Mouse (Mus musculus) CH12.LX (cell line): ENCODE measurements at regions not wholly inside any gene's neighbourhood (a gene's known extent, or its start where the extent isn't known, plus 50 kb on each side); places are given as distances from the start of the nearest gene placed in this dataset.

ENCODE experiments used
- DNase-seq: peaks from one replicate; pipeline ENCODE4 v3.0.0-alpha.2; 2013; ENCODE audit errors: extremely low read depth
- H3K27ac ChIP-seq: 2 replicates; pipeline ENCODE4 v1.5.1; 2012; ENCODE audit warnings: low read depth, mild to moderate bottlenecking, control low read depth, moderate library complexity; ENCODE audit not compliant: insufficient read depth
- H3K27me3 ChIP-seq: replicated peaks from 2 replicates; pipeline ENCODE3; 2012; ENCODE audit warnings: inconsistent platforms
- H3K36me3 ChIP-seq, 2 experiments: replicated peaks in 1 of 2; 2 replicates each; pipeline versions ENCODE3 to v1.6.1; 2012; ENCODE audit warnings: inconsistent platforms in 1 of 2, low read length in 1 of 2, mild to moderate bottlenecking in 1 of 2, mixed read lengths in 1 of 2, moderate library complexity in 1 of 2; ENCODE audit not compliant: control insufficient read depth in 1 of 2, insufficient read depth in 1 of 2
- H3K4me1 ChIP-seq, 2 experiments: 2 replicates each; pipeline ENCODE4 v1.6.1; 2012; ENCODE audit warnings: inconsistent platforms in 1 of 2, moderate library complexity in 1 of 2; ENCODE audit not compliant: insufficient read depth in 2 of 2, control insufficient read depth in 1 of 2
- H3K4me2 ChIP-seq: 2 replicates; pipeline ENCODE4 v1.6.1; 2012; ENCODE audit warnings: low read depth, mild to moderate bottlenecking, control low read depth; ENCODE audit not compliant: poor library complexity, insufficient read depth, severe bottlenecking
- H3K4me3 ChIP-seq, 3 experiments: fragments of 150-350 bp in 1 of 3; sonication (generic) in 1 of 3; replicated peaks in 1 of 3; 2 replicates each; pipeline versions ENCODE3 to v1.5.1; 2011 to 2012; ENCODE audit warnings: low read depth in 2 of 3, low read length in 2 of 3, mild to moderate bottlenecking in 2 of 3, moderate library complexity in 2 of 3, control low read depth in 1 of 3, improper control_type of control experiment in 1 of 3, inconsistent platforms in 1 of 3, mixed read lengths in 1 of 3; ENCODE audit not compliant: poor library complexity in 1 of 3
- H3K79me2 ChIP-seq: replicated peaks from 2 replicates; pipeline ENCODE4 v1.6.1; 2012; ENCODE audit warnings: mild to moderate bottlenecking, moderate library complexity; ENCODE audit not compliant: control insufficient read depth, poor library complexity, insufficient read depth, severe bottlenecking; ENCODE audit errors: extremely low read depth
- H3K9ac ChIP-seq: 2 replicates; pipeline ENCODE4 v1.6.1; 2012; ENCODE audit warnings: low read depth, mild to moderate bottlenecking, control low read depth, moderate library complexity; ENCODE audit not compliant: insufficient read depth
- H3K9me3 ChIP-seq: replicated peaks from 2 replicates; pipeline ENCODE3; 2012; ENCODE audit warnings: low read length, inconsistent platforms, mixed read lengths
- BHLHE40 ChIP-seq: IDR thresholded peaks from 2 replicates; pipeline ENCODE4 v1.6.1; 2011; ENCODE audit warnings: mild to moderate bottlenecking, low read depth, low read length, improper control_type of control experiment
- CHD1 ChIP-seq: IDR thresholded peaks from 2 replicates; pipeline ENCODE4 v1.6.1; 2012; ENCODE audit warnings: low read depth, low read length, improper control_type of control experiment, inconsistent platforms
- CTCF ChIP-seq, 2 experiments: IDR thresholded peaks in 1 of 2; conservative IDR thresholded peaks in 1 of 2; 2 replicates each; pipeline ENCODE4 v1.5.1; 2011 to 2012; ENCODE audit warnings: low read depth in 2 of 2, low read length in 2 of 2, improper control_type of control experiment in 1 of 2, inconsistent platforms in 1 of 2, mild to moderate bottlenecking in 1 of 2, moderate library complexity in 1 of 2
- E2F4 ChIP-seq: IDR thresholded peaks from 2 replicates; pipeline ENCODE4 v1.6.1; 2011; ENCODE audit warnings: low read depth, low read length, improper control_type of control experiment; ENCODE audit not compliant: insufficient replicate concordance
- ELF1 ChIP-seq: IDR thresholded peaks from 2 replicates; pipeline ENCODE4 v1.6.1; 2014; ENCODE audit warnings: low read depth, mild to moderate bottlenecking, inconsistent platforms, low read length, improper control_type of control experiment
- EP300 ChIP-seq: IDR thresholded peaks from 2 replicates; pipeline ENCODE4 v1.6.1; 2011; ENCODE audit warnings: low read length, improper control_type of control experiment
- ETS1 ChIP-seq: conservative IDR thresholded peaks from 2 replicates; pipeline ENCODE4 v1.6.1; 2012; ENCODE audit warnings: low read depth, mild to moderate bottlenecking, inconsistent platforms, low read length, improper control_type of control experiment, moderate library complexity
- HCFC1 ChIP-seq: IDR thresholded peaks from 2 replicates; pipeline ENCODE4 v1.6.1; 2012; ENCODE audit warnings: low read depth, mild to moderate bottlenecking, inconsistent platforms, low read length, improper control_type of control experiment
- JUND ChIP-seq: conservative IDR thresholded peaks from 2 replicates; pipeline ENCODE4 v1.6.1; 2011; ENCODE audit warnings: low read depth, low read length, improper control_type of control experiment
- MAZ ChIP-seq: IDR thresholded peaks from 2 replicates; pipeline ENCODE4 v1.6.1; 2012; ENCODE audit warnings: low read depth, mild to moderate bottlenecking, inconsistent platforms, low read length, improper control_type of control experiment, moderate library complexity
- MEF2A ChIP-seq: IDR thresholded peaks from 2 replicates; pipeline ENCODE4 v1.6.1; 2014; ENCODE audit warnings: low read depth, mild to moderate bottlenecking, inconsistent platforms, low read length, improper control_type of control experiment, borderline replicate concordance
- NELFE ChIP-seq: IDR thresholded peaks from 2 replicates; pipeline ENCODE4 v1.6.1; 2011; ENCODE audit warnings: low read depth, low read length, improper control_type of control experiment
- PAX5 ChIP-seq: IDR thresholded peaks from 2 replicates; pipeline ENCODE4 v1.6.1; 2012; ENCODE audit warnings: low read length, inconsistent platforms, mixed read lengths
- POLR2AphosphoS2 ChIP-seq: IDR thresholded peaks from 2 replicates; pipeline ENCODE4 v1.6.1; 2011; ENCODE audit warnings: low read depth, low read length, improper control_type of control experiment
- RAD21 ChIP-seq: IDR thresholded peaks from 2 replicates; pipeline ENCODE4 v1.6.1; 2011; ENCODE audit warnings: low read depth, mild to moderate bottlenecking, low read length, improper control_type of control experiment, moderate library complexity
- SIN3A ChIP-seq: IDR thresholded peaks from 2 replicates; pipeline ENCODE4 v1.6.1; 2012; ENCODE audit warnings: low read length, improper control_type of control experiment, inconsistent platforms
- SMC3 ChIP-seq: IDR thresholded peaks from 2 replicates; pipeline ENCODE4 v1.6.1; 2011; ENCODE audit warnings: low read depth, low read length, improper control_type of control experiment
- TBP ChIP-seq: conservative IDR thresholded peaks from 2 replicates; pipeline ENCODE4 v1.6.1; 2011; ENCODE audit warnings: low read depth, low read length, improper control_type of control experiment
- TCF12 ChIP-seq: IDR thresholded peaks from 2 replicates; pipeline ENCODE4 v1.6.1; 2014; ENCODE audit warnings: low read depth, mild to moderate bottlenecking, inconsistent platforms, low read length, improper control_type of control experiment
- UBTF ChIP-seq: IDR thresholded peaks from 2 replicates; pipeline ENCODE4 v1.6.1; 2012; ENCODE audit warnings: low read depth, mild to moderate bottlenecking, inconsistent platforms, low read length, improper control_type of control experiment, moderate library complexity
- ZC3H11A ChIP-seq: IDR thresholded peaks from 2 replicates; pipeline ENCODE4 v1.6.1; 2012; ENCODE audit warnings: low read depth, mild to moderate bottlenecking, inconsistent platforms, low read length, improper control_type of control experiment
- ZKSCAN1 ChIP-seq: IDR thresholded peaks from 2 replicates; pipeline ENCODE4 v1.6.1; 2012; ENCODE audit warnings: low read depth, inconsistent platforms, low read length, improper control_type of control experiment, borderline replicate concordance
- dilution Hi-C: fragments of 300-500 bp; cut with MboI; formaldehyde crosslinking; loops from 2 replicates; pipeline ENCODE4 v1.14.3; 2020; ENCODE audit warnings: low sequenced_read_pairs; ENCODE audit not compliant: extremely low pct_unique_long_range_greater_than_20kb, extremely low pct_ligation_motif_present
- in situ Hi-C: fragments of 300-500 bp; cut with MboI; formaldehyde crosslinking; loops from 3 replicates; pipeline ENCODE4 v1.14.3; 2019; ENCODE audit warnings: low sequenced_read_pairs, low pct_ligation_motif_present, low pct_unique_long_range_greater_than_20kb, mixed read lengths

GRCm38 (mm10) chr12:118466837-118467236, 165.6 kb upstream of the Sp4 start:
- no peaks in the 10 kb centered on the region for H3K36me3 ChIP-seq
- dilution Hi-C loops: no loop called here

GRCm38 (mm10) chr12:118457493-118458408, 156.5 kb upstream of the Sp4 start:
- Histone ChIP-seq H3K4me2 (peak overlapping the region; percentile 5; the same call in 1 of the 2 replicates), H3K27ac (no peak overlapping the region), H3K9me3 (no peaks in the 10 kb centered on the region), H3K27me3 (no peaks in the 10 kb centered on the region), H3K9ac (no peak overlapping the region), H3K79me2 (no peaks in the 10 kb centered on the region), H3K4me1 (no peaks in the 10 kb centered on the region), H3K4me3 (no peak overlapping the region), H3K36me3 (no peaks in the 10 kb centered on the region)
- TF ChIP-seq RAD21 (no peak; the same call in none of the 2 replicates), CTCF (conservative IDR thresholded peaks at IDR 0.05 in 1 of 2, IDR thresholded peaks at IDR 0.05 in 1 of 2; ENCODE audit: low read depth in 2 of 2, low read length in 2 of 2) (peak in 1 of 2 experiments; percentile 48; a peak in 2 of 4 replicates), SMC3 (peak; percentile 38), POLR2AphosphoS2 (no peak), PAX5 (no peak), TBP (no peak), CHD1 (no peak), NELFE (no peak)
- dilution Hi-C loops (no loop called here), in situ Hi-C loops (loop anchor here (5.0 kb wide), 1 partner anchor 465 kb away; no protein-coding TSS in a partner anchor)
- DNase-seq: no peak

More at GRCm38 (mm10) chr12:118466837-118467236, 165.6 kb upstream of the Sp4 start:
- in situ Hi-C loops: no loop called here
- DNase-seq: no peak
- Histone ChIP-seq H3K27me3 (no peaks in the 10 kb centered on the region), H3K4me1 (no peaks in the 10 kb centered on the region), H3K4me3 (no peak overlapping the region), H3K4me2 (no peak overlapping the region), H3K27ac (no peak overlapping the region), H3K9ac (no peak overlapping the region), H3K9me3 (peaks cover 5% of the 10 kb centered on the region), H3K79me2 (no peaks in the 10 kb centered on the region)
- no peak for TF ChIP-seq HCFC1
- TF ChIP-seq CTCF (conservative IDR thresholded peaks at IDR 0.05 in 1 of 2, IDR thresholded peaks at IDR 0.05 in 1 of 2; ENCODE audit: low read depth in 2 of 2, low read length in 2 of 2): 0 out of 4 replicates have a peak, but pooled peaks of 1 of the 2 experiments have one; percentile 8

GRCm38 (mm10) chr12:118455609-118456008, 154.4 kb upstream of the Sp4 start:
- dilution Hi-C loops (no loop called here), in situ Hi-C loops (loop anchor here (5.0 kb wide), 1 partner anchor 463 kb away; no protein-coding TSS in a partner anchor)
- H3K27ac ChIP-seq: no peak overlapping the region
- peak; percentile 3 for DNase-seq
- H3K4me3 ChIP-seq: no peak overlapping the region
- no peak overlapping the region for H3K9ac ChIP-seq
- no peaks in the 10 kb centered on the region for H3K4me1 ChIP-seq
- H3K4me2 ChIP-seq: no peak overlapping the region
- no peaks in the 10 kb centered on the region for H3K36me3 ChIP-seq
- H3K9me3 ChIP-seq: no peaks in the 10 kb centered on the region
- no peaks in the 10 kb centered on the region for H3K79me2 ChIP-seq
- no peaks in the 10 kb centered on the region for H3K27me3 ChIP-seq
- TF ChIP-seq SMC3 (peak; percentile 52), UBTF (no peak), ETS1 (no peak), MEF2A (no peak), PAX5 (no peak), TCF12 (no peak), POLR2AphosphoS2 (no peak), CTCF (conservative IDR thresholded peaks at IDR 0.05 in 1 of 2, IDR thresholded peaks at IDR 0.05 in 1 of 2; ENCODE audit: low read depth in 2 of 2, low read length in 2 of 2) (peak in 1 of 2 experiments; percentile 50; a peak in 2 of 4 replicates), MAZ (no peak), ELF1 (no peak), SIN3A (no peak), EP300 (no peak), ZC3H11A (peak; percentile 26; the same call in 1 of the 2 replicates), JUND (no peak), HCFC1 (no peak), ZKSCAN1 (no peak), E2F4 (no peak), BHLHE40 (no peak), CHD1 (no peak), NELFE (no peak)
